Mouse (Mus musculus) frontal cortex, postnatal 25 days (tissue): ENCODE data around the gene Camk1d.

ENCODE experiments used
- DNase-seq, 2 experiments: peaks; one replicate each; pipeline ENCODE4 v3.0.0; 2022; ENCODE audit warnings: low spot score in 2 of 2

Gene Camk1d

DNA sequence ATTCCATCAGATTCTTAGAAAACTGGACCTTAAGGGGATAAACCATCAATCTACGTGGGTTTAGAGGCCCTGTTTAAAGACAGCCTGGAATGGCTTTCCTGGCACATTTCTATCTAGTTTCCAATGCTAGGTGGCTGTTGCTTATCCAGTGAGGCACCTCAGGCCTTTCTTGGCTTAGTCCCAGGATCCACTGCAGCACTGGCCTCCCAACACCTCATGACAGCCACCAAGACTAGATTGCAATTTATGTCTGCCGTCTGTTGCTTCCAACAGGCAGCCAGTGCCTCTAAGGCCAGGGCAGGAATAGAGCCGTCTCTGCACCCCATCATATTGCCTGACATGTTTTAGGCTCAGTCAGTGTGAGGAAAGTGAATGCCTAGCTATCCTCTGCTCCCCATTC is 389.5 kb downstream of the Camk1d start:
- no peak for DNase-seq

DNA sequence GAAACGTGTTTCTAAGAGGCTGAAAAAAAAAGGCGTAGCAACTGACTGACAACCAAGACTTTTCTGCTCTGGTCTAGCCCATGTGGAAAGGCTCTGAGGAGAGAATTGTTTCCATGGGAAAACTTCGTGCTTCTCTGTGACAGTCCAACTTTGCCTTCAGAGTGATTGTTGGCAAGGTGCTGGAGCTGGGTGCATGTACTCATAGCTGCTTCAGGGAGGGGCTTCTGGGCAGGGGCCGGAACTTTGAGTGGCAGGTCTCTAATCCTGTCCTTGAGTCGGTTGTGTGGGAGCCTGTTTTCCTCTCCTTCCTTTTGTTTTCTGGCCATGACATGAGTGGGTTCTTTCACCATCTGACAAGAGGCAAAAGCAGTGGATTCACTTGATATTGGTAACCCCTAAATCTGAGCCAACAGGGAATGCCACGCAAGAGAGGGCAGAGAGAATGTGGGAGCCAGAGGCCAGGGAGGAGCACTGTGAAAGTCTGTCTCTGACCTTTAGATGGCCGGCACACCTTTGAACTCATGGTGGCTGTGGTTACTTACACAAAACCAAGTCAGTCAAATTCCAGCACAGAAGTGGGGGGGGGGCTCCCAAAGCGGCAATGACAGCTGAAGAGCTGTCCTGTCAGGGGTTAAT is 392.5 kb downstream of the Camk1d start:
- DNase-seq = no peak

DNA sequence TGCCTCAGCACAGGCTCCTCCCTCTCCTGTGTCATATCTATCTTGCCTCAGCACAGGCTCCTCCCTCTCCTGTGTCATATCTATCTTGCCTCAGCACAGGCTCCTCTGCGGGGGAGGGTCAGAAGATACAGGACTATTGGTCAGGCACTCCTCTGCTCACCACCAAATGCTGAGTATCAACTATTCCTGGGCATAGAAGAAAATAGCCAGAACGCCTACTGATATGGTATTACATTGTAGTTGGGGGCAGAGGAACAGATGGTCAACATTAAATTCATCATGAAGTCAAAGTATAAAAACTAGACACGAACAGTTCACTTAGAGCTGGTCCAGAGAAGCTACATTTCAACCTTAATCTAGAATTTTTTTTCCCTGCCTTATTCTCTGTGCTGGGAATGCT is 395.2 kb downstream of the Camk1d start:
- DNase-seq = no peak

DNA sequence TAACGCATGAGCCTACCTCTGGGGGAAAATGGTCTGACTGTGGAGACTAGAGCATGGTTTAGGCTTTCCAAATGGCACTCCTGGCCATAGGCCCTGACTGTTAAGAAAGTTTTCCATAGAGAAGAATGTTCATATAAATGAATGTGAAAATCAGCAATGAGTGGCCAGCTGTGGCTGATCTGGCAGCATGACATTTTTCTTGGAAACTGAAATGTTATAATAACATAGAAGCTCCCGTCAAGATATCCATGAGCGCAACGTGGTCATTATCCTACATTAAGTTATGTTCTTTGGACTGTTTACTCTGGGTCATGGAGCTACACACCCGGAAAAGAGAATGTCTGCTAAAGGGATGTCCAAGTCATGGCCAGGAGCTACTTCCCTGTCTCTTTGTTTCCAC is 397.6 kb downstream of the Camk1d start:
- DNase-seq = no peak

DNA sequence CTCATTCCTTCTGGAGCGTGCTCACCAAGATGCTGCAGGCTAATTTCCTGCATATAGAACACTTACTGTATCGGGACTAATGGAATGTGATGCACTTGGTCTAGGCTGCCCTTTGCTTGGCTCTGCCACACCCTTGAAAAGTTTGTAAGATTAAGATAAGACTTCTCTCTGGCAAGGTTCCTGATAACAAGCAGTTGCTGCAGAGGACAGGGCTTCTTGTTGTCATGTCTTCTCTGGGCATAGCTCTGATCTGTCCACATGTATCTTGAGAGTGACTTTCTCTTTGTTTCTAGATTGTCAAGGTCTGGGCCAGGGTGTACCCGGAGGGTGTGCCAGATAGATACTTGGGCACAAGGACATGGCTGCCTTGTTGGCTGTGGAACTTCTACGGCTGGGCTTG is 398.1 kb downstream of the Camk1d start:
- DNase-seq = no peak

DNA sequence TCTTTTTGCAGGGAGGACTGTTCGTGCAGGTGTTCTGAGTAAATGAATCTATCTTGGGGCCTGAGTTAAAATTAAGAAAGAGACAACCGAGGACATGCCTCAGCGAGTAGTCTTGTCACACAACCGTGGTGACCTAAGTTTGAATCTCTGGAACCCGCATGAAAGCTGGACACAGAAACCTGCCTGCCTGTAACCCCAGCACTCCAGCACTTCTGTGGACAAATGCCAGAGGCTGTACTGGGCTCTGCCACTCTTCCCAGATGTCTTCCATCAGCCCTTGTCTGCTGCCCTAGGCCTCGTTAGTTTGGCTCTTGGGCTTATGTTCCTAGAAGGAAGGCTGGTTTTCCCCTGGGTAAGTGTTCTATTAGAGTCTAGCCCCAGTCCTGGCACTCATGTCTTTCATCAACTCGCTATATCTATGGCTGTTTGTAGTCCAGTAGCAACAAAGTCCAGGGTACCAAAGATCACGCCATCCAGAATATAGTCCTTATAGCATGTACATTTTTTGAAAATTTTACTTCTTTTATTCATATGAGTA is 399.0 kb downstream of the Camk1d start:
- no peak for DNase-seq

DNA sequence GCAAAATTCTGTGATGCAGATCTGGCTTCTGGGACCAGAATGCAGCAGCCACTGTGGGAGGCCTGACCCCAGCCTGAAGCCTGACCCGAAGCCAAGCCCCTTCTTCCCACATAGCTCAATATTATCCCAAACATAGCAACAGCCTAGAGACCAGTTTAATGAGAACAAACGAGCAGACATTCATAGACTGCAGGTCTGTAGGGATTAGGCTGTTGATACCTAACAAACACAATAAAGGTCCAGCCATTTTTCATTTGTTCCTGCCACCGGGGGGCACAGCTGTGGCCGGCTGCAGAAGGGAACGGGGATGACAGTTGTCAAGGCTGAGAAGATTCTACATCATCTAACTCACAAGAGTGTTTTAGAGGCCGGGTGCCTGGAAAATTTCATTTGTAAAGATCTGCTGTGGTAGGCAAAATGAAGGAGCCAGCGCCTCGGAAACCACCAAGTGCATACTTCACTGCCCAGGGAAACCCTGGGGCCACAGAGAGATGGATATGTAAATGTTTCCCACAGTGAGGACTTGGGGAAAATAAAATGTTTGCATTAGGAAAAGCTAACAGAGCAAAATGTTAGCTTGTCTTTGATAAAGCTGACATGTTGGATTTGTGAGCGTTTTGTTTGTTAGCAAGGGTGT is 399.7 kb downstream of the Camk1d start:
- no peak for DNase-seq

DNA sequence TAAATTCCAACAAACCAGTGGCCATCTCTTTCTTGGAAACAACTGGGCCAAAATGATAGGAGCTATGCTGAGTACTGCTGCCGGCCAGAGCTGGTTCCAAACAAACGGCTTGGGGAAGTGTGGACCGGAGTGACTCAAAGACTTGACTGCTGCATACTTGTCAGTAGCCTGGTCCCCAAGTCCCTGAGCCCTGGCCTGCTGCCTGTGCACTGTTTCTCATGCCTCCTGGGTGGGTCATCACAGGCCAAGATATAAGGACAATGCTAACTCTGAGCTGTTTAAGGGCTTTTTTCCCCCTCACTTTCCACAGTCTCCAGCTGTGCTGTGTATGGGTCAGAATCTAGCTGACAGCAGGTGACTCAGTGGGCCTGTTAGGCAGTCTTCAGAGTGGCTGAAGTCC is 409.2 kb downstream of the Camk1d start:
- DNase-seq = no peak

DNA sequence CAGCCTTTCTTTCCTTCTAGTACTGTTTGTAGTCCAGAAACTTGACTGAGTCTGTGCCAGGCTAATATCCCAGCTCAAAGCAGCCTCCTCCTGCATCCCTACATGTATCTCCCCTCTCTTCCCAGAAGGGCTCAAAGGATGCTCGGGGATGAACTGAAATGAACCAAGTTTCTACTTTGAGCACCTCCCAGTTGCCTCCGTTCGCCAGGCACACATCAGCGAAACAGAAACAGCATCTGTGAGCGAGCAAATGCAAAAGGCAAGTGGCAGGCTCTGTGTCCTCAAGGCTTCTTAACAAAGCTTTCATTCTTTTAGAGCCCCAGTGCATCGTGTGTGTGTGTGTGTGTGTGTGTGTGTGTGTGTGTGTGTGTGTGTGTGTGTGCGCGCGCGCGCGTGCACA is 409.9 kb downstream of the Camk1d start:
- DNase-seq = no peak

DNA sequence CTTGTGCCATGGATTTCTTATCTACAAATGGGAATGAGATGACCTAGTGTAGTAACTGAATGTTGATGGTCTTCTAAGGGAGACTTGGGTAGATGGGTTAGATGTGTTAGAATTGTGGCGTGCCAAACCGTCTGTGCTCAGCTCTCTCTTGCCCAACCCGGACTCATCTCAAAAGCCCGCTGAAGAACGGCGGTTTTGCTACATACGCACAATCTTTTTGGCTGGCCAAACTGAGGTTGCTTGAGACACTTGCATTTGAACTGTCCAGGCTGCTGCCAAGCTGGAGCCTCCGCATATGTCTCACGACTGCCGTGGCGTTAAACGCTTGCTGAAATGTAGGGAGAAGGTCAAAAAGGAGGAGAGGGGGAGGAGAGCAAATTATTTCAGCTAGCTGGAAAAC is 413.0 kb downstream of the Camk1d start:
- DNase-seq = no peak

DNA sequence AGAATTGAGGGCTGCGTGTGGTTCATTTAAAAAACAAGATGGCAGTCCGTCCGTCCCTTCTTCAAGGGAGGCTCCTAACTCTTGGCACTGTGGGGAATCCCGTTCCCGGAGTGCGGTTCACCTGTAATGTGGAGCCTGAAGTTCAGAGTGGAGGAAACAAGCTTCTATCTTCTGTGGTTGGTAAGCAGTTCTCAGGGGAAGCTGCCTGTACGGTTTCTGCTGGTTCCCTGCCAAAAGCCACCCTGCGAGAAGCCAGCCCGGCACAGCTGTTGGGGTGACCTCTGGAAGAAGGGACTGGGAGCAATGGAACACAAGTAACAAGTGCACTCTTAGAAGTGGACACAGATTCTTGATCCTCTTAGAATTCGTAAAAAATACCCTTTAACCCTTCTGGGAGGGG is 416.2 kb downstream of the Camk1d start:
- no peak for DNase-seq

DNA sequence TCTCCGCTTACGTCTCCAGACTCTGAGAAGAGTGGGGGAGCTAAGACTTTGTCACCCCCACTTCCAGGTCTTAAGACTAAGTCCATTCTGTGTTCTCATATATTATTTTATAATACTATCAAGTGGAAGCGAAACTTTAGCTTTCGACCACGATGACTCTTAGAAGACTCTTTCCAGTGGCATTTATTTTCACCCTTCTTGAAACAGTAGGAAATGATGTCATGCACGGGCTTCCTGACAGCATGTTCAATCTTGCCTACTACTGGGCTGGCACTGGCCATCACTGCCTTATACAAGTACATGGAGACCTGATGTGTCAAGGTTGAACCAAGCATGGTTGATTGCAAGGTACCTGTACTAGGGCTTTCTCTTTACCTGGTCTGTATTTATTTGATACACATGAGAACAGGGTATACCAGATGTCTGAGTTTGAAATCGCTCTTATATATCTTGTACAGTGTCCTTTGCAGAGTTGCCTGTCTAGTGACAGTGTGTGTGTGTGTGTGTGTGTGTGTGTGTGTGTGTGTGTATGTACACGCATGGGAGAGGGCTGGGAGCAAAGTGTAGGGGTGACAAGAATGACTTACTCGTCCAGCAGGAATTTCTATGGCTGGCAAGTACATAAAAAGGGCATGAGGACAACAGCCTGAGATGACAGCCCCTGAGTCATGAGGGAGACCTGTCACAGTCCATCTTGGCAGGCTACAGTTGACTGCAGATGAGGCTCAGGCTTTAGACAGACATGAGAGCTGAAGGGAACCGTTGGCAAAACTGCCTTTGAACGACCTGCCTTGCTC is 417.4 kb downstream of the Camk1d start:
- DNase-seq = no peak

DNA sequence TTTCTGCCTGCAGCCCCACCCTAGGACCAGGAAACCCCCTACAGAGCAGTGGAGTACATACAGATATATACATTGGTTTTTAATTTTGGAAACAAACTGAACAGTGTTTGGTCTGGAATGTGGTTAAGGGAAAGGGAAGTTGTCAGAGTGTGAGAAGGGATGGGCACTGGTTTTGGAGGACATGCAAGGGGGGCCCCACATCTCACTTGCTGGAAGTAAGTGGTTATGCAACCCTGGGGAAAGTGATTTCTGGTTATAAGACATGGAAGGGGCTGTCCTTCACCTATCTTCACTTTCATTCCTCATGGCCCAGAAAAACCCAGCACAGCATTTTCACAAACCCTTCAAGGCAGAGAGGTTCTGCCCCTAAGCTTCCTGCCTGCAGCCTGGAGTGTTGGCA is 419.2 kb downstream of the Camk1d start:
- no peak for DNase-seq

DNA sequence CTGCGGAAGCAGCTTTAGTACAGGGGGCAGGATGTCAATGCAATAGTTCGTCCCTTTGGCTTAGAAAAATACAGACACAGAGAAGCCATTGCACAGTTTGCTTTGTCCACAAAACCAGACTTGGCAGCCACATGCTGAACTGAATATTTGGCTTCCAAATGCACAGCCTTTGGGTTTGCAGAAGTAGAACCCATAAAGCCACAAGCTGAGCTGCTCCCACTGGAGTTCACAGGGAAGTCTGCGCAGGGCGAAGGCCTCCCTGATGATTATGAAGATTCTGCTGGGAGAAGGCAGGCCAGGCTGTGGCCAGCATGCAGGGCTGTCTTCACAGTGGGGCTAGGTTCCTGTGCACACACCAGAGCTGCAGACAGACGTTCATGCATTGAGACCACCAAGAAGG is 419.9 kb downstream of the Camk1d start:
- no peak for DNase-seq

DNA sequence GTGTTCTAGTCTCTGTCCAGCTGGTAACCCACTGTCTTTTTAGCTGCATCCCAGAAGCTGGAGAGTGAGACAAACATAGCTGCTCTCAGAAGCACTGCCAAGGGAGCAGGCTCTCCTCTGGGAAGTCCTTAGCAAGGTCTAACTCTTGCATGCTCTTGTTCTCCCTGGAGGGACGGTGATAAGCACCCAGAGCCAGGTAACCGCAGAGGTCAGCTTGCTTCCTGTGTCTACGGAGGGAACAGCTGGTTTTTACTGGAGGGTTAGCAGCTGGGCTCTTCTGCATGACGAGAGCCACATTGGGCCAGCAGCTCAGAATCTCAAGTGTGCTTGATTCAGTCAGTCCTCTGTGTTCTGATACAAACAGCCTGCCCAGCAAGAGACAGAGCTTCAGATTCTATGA is 425.7 kb downstream of the Camk1d start:
- DNase-seq = no peak

DNA sequence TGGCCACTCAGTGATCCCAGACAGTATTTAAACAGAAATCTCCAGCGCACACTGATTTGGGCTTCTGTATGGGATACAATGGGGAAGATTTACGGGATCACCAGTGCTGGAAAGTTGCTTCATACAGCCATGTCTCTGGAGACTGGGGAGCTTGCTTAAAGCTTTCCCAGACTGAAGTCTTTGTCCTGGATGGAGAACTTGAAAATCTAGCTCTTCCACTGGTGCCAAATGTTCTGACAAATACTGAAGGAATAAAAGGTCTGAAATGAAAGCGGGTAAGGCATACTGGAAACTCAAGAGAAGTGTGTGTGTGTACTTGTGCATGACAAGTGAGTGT is 427.3 kb downstream of the Camk1d start:
- no peak for DNase-seq

DNA sequence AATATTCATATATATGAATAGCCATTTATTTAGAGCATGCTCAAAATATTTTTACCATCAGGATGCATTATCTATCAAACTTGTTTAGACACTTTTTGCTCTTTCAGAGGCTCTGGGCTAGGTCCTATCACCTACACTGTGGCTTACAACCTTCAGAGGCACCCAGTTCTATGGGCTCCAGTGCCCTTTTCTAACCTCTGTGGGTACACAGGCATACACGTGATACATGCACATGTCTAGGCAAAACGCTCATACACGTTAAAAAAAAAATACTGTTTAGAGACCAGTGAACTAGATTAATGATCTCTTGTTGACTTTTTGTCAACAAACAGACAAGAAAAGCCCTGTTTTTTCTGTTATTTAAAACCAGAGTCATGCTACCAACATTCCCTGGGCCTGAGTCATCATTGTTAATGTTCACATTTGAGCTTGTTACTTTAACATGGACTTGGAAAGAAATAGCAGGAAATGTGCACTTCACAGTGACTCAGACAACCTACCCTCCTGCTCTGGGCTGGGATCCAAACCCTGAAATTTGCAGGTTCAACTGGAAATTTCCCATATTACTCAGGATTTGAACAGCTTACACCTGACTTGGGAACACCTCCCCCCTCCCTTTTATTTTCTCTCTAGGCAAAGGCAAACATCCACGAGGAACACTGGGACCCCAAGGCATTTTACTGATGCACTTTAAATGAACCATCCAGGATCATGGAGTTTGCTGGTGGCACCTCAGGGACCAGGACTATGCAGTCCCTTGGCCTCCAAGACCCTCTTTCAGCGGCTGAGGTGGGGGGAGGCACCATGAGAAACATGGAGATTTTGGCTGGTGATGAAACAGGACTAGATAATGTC is 427.9 kb downstream of the Camk1d start:
- DNase-seq = no peak

DNA sequence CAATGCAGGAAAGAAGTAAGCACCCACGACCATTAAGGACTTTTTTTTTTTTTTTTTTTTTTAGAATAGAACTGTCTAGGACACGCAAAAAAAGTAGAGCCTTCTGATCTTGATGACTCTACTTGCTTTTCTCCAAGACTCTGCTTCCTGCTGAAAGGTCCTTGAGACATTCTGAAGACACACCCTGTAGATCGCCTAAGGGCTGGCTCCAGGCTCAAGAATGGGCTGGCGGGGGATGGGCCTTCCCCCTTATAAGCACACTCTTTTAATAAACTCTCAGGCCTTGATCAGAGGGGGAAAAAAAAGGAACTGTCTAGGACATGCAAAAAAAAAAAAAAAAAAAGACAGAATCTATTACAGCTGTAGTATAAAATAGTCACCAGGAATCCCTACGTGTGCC is 430.0 kb downstream of the Camk1d start:
- DNase-seq = no peak

DNA sequence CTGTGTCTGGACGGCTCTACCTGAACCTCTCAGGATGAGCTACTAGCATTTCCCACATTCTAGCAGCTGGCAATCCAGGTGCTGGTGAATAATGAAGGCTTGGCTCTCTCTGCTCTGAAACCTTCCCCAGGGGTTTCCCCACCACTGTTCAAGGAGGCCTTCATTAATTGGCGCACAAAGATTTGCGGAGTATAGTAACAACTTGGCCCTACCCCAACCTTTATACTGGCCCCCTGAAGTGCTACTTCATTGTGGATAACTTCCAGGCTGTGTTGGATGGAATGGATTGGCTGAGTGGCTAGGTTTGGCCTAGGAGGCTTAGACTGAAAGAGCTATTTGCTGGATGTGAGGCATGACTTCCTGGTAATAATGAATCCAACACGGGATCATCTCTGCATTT is 431.7 kb downstream of the Camk1d start:
- DNase-seq = no peak

DNA sequence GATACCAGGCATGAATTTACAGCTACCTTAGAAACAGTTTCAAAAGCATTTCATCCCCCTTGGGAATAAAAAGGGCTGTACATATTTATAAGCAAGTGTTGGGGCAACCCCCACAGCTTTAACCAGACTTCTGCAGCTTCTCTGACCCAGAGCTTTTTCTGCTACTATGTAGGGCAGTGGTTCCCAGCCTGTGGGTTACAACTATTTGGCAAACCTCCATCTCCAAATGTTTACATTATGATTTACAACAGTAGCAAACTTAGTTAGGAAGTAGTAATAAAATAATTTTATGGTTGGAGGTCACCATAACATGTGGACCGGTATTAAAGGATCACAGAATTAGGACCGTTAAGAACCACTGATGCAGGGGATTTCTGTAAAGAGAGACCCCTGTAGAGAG is 446.3 kb downstream of the Camk1d start:
- DNase-seq = no peak

DNA sequence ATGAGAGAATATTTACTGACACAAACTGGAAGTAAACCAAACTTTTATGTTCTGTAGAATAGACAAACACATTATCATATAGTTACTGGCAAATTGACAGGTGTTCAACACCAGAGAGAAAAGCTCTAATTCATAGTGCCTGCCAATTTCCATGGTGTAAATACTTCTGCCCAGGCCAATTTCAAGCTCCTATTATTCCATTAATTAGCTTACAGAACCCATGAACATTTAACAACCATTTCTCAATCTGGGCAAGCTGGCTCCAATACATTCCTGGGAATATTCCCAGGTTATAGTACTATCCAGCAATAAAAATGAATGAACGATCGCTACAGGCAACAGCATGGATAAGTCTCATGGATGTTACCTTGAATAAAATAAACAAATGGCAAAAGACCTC is 452.0 kb downstream of the Camk1d start:
- no peak for DNase-seq

DNA sequence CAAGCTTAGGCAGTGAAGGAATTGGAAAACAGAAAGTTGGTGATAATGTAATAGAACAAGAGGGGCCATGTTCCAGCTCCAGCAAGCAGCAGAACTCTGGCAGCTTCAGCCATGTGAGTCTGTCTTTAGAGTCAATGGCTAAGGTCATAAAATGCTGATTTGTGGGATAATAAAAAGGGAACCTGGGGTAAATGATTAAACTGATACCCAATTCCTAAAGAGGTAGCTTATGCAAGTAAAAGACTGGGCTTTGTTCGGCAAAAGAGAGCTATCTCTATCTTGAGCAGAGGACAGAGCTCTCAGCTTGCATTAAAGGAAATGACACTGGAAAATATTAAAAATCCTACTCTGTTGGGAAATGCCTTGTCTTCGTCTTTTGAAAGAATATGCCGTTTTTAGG is 456.1 kb downstream of the Camk1d start:
- DNase-seq = no peak
